Mouse (Mus musculus) gastrocnemius, adult 18-20 months (tissue): Measurements from ENCODE around the gene Tmem88. TPM values are rescaled to one million over a fixed set of nuclear protein-coding genes. Genes with fewer than 3 reads are reported as not detected.
A peak's percentile ranks its signal among the peaks of the same experiment; 100 is the strongest.

Experiments used
- DNase-seq: peaks from one replicate; pipeline ENCODE4 v3.0.0; 2021; ENCODE audit warnings: low spot score
- total RNA-seq, 2 experiments: library from RNA; stranded (reverse); gene quantifications; 2 replicates each; pipeline ENCODE4 v1.2.3; 2021

The Tmem88 gene
- total RNA-seq, 2 experiments from 2014 or later = 2.6 to 4.1 TPM

DNA sequence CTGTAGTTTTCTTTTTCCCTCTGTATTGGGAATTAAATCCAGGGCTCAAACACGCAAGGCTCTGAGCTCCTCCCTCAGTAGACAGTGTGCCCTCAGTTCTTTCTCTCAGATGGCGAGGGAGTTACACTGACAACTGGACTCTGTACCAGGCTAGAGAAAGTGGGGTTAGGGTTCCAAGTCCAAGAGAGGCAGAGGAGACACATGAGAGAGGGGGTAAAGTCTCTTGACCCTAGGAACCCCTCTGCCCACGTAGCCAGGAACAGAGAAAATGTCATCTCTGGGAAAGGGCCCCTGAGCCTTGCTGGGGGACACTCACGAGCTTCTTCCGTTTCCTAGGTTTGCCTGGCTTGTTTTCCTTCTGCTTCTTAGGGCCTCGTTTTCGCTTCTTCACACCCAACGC is 33.7 kb downstream of the Tmem88 start:
- DNase-seq = no peak

- DNase-seq = no peak
These were observed 35.6 kb downstream of the Tmem88 start for GRCm38 (mm10) chr11:69362479-69362878.

- DNase-seq = no peak
These were observed 36.0 kb downstream of the Tmem88 start for GRCm38 (mm10) chr11:69362021-69362420.

DNA sequence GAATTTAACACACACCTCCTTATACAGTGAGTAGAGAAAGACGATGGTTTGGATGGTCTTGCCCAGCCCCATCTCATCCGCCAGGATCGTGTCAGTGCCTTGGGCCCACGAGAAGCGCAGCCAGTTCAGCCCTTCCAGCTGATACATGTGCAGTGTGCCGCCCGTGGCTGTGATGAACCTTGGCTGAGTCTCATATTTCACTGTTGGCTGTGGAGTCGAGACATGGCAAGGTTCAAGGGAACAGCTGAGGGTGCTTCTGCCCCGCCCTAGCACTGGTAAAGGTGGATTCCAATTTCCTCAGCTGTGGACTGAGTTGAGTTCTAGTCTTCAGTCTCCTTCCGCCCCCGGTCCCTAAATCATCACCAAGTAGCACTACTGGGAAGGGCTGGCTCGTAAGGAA is 40.3 kb downstream of the Tmem88 start:
- peak; percentile 71 for DNase-seq

DNA sequence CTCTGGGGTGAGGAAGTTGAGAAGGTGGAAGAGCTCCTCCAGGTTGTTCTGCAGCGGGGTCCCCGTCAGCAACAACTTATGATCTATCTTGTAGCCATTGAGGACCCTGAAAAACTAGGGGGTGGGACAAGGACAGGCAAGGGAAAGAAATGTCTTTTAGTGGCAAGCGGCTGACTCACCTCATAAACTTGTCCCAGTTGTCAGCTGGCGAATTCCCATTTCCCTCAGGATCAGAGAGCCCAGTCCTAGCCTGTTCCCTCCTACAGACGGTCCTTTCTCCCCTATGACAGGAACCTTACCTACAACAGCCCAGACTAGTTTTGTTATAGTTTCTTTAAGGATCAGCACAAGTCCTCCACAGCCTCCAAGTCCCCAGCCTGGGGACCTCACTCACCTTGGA is 41.5 kb downstream of the Tmem88 start:
- no peak for DNase-seq

Other genes starting within 250 kb of the Tmem88 start
- gene Alox12b, start 241.2 kb downstream of the Tmem88 start, total RNA-seq = not detected
- gene Alox8, start 200.4 kb downstream of the Tmem88 start, total RNA-seq = not detected
- not detected for gene Gucy2e, start 161.2 kb downstream of the Tmem88 start, total RNA-seq
- gene Cntrob, start 74.5 kb downstream of the Tmem88 start, total RNA-seq = 1 to 10 TPM; 1.2 to 1.7 TPM
- gene Trappc1, start 74.3 kb downstream of the Tmem88 start, total RNA-seq = 10 to 100 TPM; 43.4 to 44.8 TPM
- gene Kcnab3, start 72.0 kb downstream of the Tmem88 start, total RNA-seq = under 1 TPM in 1 of 2 experiments, not detected in 1; 0.09 TPM
- gene Rnf227, start 57.8 kb downstream of the Tmem88 start, total RNA-seq = under 1 TPM; 0.25 to 0.43 TPM
- gene Chd3, start 28.8 kb downstream of the Tmem88 start, total RNA-seq = 1 to 10 TPM; 5.7 to 7.9 TPM
- 10 to 100 TPM; 70.5 to 72.1 TPM for gene Naa38, start 2.7 kb downstream of the Tmem88 start, total RNA-seq
- gene Cyb5d1, start 2.6 kb downstream of the Tmem88 start, total RNA-seq = 10 to 100 TPM; 29.3 to 33.0 TPM
- gene Kdm6b, start 15.4 kb upstream of the Tmem88 start, total RNA-seq = 10 to 100 TPM; 19.6 to 22.0 TPM
- under 1 TPM; 0.14 to 0.83 TPM for gene Dnah2, start 150.9 kb upstream of the Tmem88 start, total RNA-seq
- gene Efnb3, start 162.0 kb upstream of the Tmem88 start, total RNA-seq = under 1 TPM; 0.37 to 0.74 TPM
- 1 to 10 TPM; 3.2 to 3.3 TPM for gene Wrap53, start 182.0 kb upstream of the Tmem88 start, total RNA-seq
- gene Trp53, start 182.1 kb upstream of the Tmem88 start, total RNA-seq = 10 to 100 TPM; 12.9 to 15.3 TPM
- 100 to 1,000 TPM; 347 to 393 TPM for gene Atp1b2, start 207.7 kb upstream of the Tmem88 start, total RNA-seq
- not detected for gene Shbg, start 219.7 kb upstream of the Tmem88 start, total RNA-seq
- 1 to 10 TPM; 2.5 to 2.6 TPM for gene Sat2, start 223.8 kb upstream of the Tmem88 start, total RNA-seq
- 100 to 1,000 TPM; 101 to 106 TPM for gene Fxr2, start 234.8 kb upstream of the Tmem88 start, total RNA-seq